Mouse (Mus musculus) midbrain, embryonic 16.5 days (tissue): ENCODE data around the gene Slc43a2. TPM values are rescaled to one million over a fixed set of nuclear protein-coding genes. Genes with fewer than 3 reads are reported as not detected.
A peak's percentile ranks its signal among the peaks of the same experiment; 100 is the strongest.

Source experiments
- ATAC-seq: fragments of 200-750 bp; cut with Nextera tagmentation; 2 replicates; pipeline ENCODE4 v1.8.0; 2017; ENCODE audit warnings: moderate TSS enrichment
- H3K27ac ChIP-seq: fragments of 300-500 bp; sonication (generic); 2 replicates; pipeline ENCODE4 v1.5.1; 2014; ENCODE audit warnings: mild to moderate bottlenecking, low read length, mixed read lengths
- H3K27me3 ChIP-seq: fragments of 300-500 bp; sonication (generic); 2 replicates; pipeline ENCODE4 v1.6.1; 2014; ENCODE audit warnings: low read depth, low read length, mixed read lengths; ENCODE audit not compliant: control insufficient read depth, insufficient read depth
- H3K36me3 ChIP-seq: fragments of 300-500 bp; sonication (generic); 2 replicates; pipeline ENCODE4 v1.6.1; 2014; ENCODE audit warnings: mild to moderate bottlenecking, low read length, moderate library complexity, mixed read lengths; ENCODE audit not compliant: control insufficient read depth, insufficient read depth
- H3K4me1 ChIP-seq: fragments of 300-500 bp; sonication (generic); 2 replicates; pipeline ENCODE4 v1.6.1; 2014; ENCODE audit warnings: mild to moderate bottlenecking, low read length, mixed read lengths; ENCODE audit not compliant: control insufficient read depth, insufficient read depth
- H3K4me2 ChIP-seq: fragments of 300-500 bp; sonication (generic); 2 replicates; pipeline ENCODE4 v1.6.1; 2014; ENCODE audit warnings: mild to moderate bottlenecking, low read length, mixed read lengths
- H3K4me3 ChIP-seq: fragments of 300-500 bp; sonication (generic); 2 replicates; pipeline ENCODE4 v1.5.1; 2014; ENCODE audit warnings: low read depth, mild to moderate bottlenecking, low read length, moderate library complexity, mixed read lengths
- H3K9ac ChIP-seq: fragments of 300-500 bp; sonication (generic); 2 replicates; pipeline ENCODE4 v1.6.1; 2014; ENCODE audit warnings: low read depth, low read length, mixed read lengths
- H3K9me3 ChIP-seq: fragments of 300-500 bp; sonication (generic); replicated peaks from 2 replicates; pipeline ENCODE4 v1.6.1; 2014; ENCODE audit warnings: mild to moderate bottlenecking, low read length, mixed read lengths; ENCODE audit not compliant: control insufficient read depth, poor library complexity, severe bottlenecking
- WGBS: fragments of 180-500 bp; shearing (Covaris S2); extraction: QIAGEN DNeasy Blood & Tissue Kit; methylation state at CpG from one replicate; pipeline ENCODE4 v1.1.7; 2014; 5-methylcytosine and 5-hydroxymethylcytosine counted together
- polyA plus RNA-seq: library from polyadenylated mRNA; unstranded; fragments of >200 nt; fragmentation: Nextera tagmentation; extraction: Ambion mirVana; gene quantifications from 2 replicates; pipeline ENCODE4 v1.2.1, GENCODE M21; 2015

Slc43a2 gene
- polyA plus RNA-seq, 1 experiment from 2014 or later = 19.4 TPM

- no peak overlapping the region for H3K4me3 ChIP-seq
- H3K9me3 ChIP-seq = no peaks in the 10 kb centered on the region
- H3K4me2 ChIP-seq = no peak overlapping the region
- H3K9ac ChIP-seq = no peak overlapping the region
- H3K27ac ChIP-seq = no peak overlapping the region
- no peaks in the 10 kb centered on the region for H3K36me3 ChIP-seq
- no peaks in the 10 kb centered on the region for H3K4me1 ChIP-seq
- no peak for ATAC-seq
- H3K27me3 ChIP-seq = no peaks in the 10 kb centered on the region
- 95% methylated on average over 2 of the region's 2 CpGs for WGBS
Measured at GRCm38 (mm10) chr11:75522793-75523192, 8.7 kb upstream of the Slc43a2 start.

DNA sequence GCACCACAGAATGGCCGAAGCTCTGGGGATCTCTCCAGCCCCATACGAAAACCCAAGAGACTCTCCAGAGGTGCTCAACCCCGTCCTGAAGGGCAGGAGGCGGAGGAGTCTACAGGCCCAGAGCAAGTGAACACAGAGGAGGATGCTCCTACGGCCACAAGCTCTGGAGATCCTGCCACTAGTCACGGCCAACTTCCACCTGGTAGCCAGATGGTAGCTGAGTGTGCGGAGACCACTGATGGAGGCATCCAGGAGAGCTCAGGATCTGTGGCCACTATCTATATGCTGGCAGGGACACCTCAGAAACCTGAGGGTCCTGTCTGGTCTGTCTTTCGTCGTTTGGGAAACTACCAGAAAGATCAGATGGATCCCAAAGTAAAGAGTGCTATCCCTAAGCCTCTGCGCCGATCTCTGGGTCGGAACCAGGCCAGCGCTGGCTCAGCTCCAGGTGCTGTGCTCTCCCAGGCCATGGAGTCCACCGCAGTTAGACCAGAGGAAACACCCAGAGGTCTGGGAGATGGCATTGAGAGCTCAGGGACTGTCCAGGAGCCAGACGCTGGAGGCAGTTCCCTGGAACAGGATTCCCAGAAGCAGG lies 5.9 kb upstream of the Slc43a2 start:
- H3K9me3 ChIP-seq = no peaks in the 10 kb centered on the region
- H3K36me3 ChIP-seq = no peaks in the 10 kb centered on the region
- H3K4me1 ChIP-seq = no peaks in the 10 kb centered on the region
- ATAC-seq = no peak
- no peaks in the 10 kb centered on the region for H3K27me3 ChIP-seq
- H3K4me3 ChIP-seq = no peak overlapping the region
- no peak overlapping the region for H3K9ac ChIP-seq
- H3K4me2 ChIP-seq = no peak overlapping the region
- WGBS = 85% methylated on average over 15 of the region's 15 CpGs
- no peak overlapping the region for H3K27ac ChIP-seq

GRCm38 (mm10) chr11:75526943-75527342 lies 4.6 kb upstream of the Slc43a2 start:
- H3K27ac ChIP-seq = no peak overlapping the region
- WGBS = 91% methylated on average over 6 of the region's 6 CpGs
- H3K9me3 ChIP-seq = no peaks in the 10 kb centered on the region
- H3K4me3 ChIP-seq = no peak overlapping the region
- H3K4me2 ChIP-seq = no peak overlapping the region
- H3K4me1 ChIP-seq = no peaks in the 10 kb centered on the region
- H3K36me3 ChIP-seq = no peaks in the 10 kb centered on the region
- no peaks in the 10 kb centered on the region for H3K27me3 ChIP-seq
- no peak for ATAC-seq
- no peak overlapping the region for H3K9ac ChIP-seq

GRCm38 (mm10) chr11:75529771-75530170 lies 1.7 kb upstream of the Slc43a2 start:
- Histone ChIP-seq H3K27me3 (no peaks in the 10 kb centered on the region), H3K9me3 (no peaks in the 10 kb centered on the region), H3K36me3 (no peaks in the 10 kb centered on the region), H3K27ac (peak overlapping the region; percentile 99; the same call in 1 of the 2 replicates), H3K4me2 (no peak overlapping the region), H3K4me3 (no peak overlapping the region), H3K9ac (no peak overlapping the region), H3K4me1 (peaks cover 18% of the 10 kb centered on the region)
- 51% methylated on average over 4 of the region's 4 CpGs for WGBS
- no peak for ATAC-seq

GRCm38 (mm10) chr11:75530325-75530724 lies 1.2 kb upstream of the Slc43a2 start:
- Histone ChIP-seq H3K27ac (peak overlapping the region; percentile 99), H3K4me2 (peak overlapping the region; percentile 96), H3K4me1 (peaks cover 24% of the 10 kb centered on the region), H3K9ac (peak overlapping the region; percentile 95), H3K9me3 (no peaks in the 10 kb centered on the region), H3K36me3 (no peaks in the 10 kb centered on the region), H3K27me3 (no peaks in the 10 kb centered on the region), H3K4me3 (peak overlapping the region; percentile 84)
- ATAC-seq = peak; percentile 13; the same call in 1 of the 2 replicates
- 0% methylated on average over 10 of the region's 10 CpGs for WGBS

DNA sequence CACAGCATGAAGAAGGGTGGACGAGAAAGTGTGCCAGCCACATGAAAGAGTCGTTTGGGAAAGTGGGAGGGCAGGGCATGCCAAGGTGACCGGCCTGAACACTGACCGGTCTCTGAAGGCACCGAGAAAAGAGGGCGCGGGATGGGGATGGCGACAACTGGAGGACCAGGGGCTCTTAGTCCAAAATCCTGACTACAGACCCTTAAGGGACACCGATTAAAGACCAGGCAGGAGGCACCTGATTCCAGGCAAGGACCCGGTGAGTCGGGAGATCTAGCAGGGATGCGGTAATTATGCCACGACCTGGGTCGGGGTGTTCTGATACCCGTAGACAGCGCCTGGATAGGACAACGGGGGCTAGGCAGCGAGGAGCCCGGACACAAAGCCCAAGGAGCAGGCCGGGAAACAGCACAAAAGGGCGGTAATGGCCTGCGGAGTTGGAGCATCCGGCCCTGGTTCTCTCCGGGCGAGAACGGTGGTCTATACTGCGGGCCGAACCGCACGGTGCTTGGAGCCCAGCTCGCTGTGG lies 585 bp upstream of the Slc43a2 start:
- Histone ChIP-seq H3K9ac (peak overlapping the region; percentile 95), H3K9me3 (no peaks in the 10 kb centered on the region), H3K27me3 (no peaks in the 10 kb centered on the region), H3K27ac (peak overlapping the region; percentile 99), H3K4me2 (peak overlapping the region; percentile 96), H3K36me3 (no peaks in the 10 kb centered on the region), H3K4me1 (peaks cover 29% of the 10 kb centered on the region), H3K4me3 (peak overlapping the region; percentile 84)
- ATAC-seq = peak; percentile 43
- WGBS = 0% methylated on average over 31 of the region's 31 CpGs

DNA sequence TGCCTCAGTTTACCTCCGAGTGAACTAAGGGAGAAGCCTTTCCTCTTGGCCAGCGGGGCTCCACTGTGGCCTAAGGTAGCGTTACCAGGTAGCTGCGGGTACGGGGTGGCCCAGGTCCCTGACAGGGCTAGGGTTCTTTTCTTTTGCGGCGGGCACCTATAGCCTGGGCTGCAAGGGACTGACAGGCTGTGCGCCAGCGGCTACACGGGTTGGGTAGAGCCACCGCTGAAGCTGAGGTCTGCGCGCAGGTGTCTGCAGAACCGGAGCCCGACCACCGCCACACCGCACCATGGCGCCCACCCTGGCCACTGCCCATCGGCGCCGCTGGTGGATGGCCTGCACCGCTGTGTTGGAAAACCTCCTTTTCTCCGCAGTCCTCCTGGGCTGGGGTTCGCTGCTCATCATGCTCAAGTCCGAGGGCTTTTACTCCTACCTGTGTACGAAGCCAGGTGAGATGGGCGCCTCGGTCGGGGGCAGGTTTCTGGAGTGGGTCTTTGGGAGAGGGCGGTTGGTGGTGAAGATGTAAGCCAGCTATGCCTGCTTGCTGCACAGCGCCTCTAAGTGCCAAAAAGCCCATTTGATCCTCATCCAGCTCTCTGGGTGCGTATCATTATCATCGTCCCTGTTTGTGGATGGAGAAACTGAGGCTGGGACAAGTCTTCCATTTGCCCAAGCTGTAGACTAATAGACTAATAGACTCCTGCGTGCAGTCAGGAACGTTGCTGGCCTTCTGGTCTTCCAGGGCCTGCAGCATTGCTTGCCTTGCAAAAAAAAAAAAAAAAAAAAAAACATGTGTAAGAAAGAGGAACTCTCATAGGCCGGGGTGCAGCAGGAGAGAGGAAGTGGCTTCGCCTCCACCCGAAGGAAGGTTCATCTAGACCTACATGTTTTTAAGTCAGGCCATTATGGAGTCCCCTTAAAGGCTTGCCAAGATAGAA lies 1.1 kb downstream of the Slc43a2 start:
- H3K27me3 ChIP-seq = no peaks in the 10 kb centered on the region
- H3K36me3 ChIP-seq = no peaks in the 10 kb centered on the region
- 11% methylated on average over 38 of the region's 38 CpGs for WGBS
- no peaks in the 10 kb centered on the region for H3K9me3 ChIP-seq
- peaks cover 29% of the 10 kb centered on the region for H3K4me1 ChIP-seq
- peak overlapping the region; percentile 95 for H3K9ac ChIP-seq
- peak overlapping the region; percentile 99 for H3K27ac ChIP-seq
- H3K4me3 ChIP-seq = peak overlapping the region; percentile 84
- peak overlapping the region; percentile 96 for H3K4me2 ChIP-seq
- peak; percentile 22; the same call in 1 of the 2 replicates for ATAC-seq

DNA sequence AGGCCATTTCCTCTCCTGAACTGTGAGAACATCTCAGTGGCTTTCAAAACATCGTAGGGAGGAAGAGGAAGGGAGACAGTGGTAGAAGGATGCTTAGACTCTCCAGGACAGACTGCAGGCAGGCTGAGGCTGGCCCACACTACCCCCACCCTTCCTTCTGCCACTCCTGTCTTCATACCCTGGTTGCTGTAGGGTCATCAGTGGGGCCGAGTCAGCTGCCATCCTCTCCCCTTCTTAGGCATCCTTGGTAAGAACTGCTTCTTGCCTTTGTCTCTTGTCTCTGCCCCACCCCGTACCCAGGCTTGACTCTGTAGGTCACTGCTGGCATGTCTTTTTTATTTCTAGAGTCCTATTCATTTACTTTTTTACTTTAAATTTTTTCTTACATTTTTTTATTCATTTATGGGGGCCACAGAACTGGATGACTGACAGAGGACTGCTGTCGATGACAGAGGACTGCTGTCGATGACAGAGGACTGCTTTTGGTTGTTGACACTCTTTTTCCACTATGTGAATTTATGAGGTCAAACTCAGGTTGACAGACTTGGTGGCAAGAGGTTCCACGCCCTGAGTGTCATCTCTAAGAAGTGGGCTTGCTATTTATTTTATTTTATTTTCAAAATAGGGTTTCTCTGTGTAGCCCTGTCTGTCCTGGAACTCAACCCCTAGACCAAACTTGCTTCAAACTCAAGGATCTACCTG lies 2.0 kb downstream of the Slc43a2 start:
- no peak for ATAC-seq
- Histone ChIP-seq H3K27me3 (no peaks in the 10 kb centered on the region), H3K9me3 (no peaks in the 10 kb centered on the region), H3K4me2 (peak overlapping the region; percentile 96), H3K36me3 (no peaks in the 10 kb centered on the region), H3K4me3 (peak overlapping the region; percentile 84), H3K9ac (peak overlapping the region; percentile 95), H3K27ac (peak overlapping the region; percentile 58; the same call in 1 of the 2 replicates), H3K4me1 (peaks cover 29% of the 10 kb centered on the region)
- 79% methylated on average over 6 of the region's 6 CpGs for WGBS
